Mouse (Mus musculus): ENCODE results near the gene Acsl4. TPM values are rescaled to one million over a fixed set of nuclear protein-coding genes. Genes with fewer than 3 reads are reported as not detected.

Acsl4 gene
- polyA plus RNA-seq (2017; shearing (Covaris generic)), result 28.0 TPM

DNA sequence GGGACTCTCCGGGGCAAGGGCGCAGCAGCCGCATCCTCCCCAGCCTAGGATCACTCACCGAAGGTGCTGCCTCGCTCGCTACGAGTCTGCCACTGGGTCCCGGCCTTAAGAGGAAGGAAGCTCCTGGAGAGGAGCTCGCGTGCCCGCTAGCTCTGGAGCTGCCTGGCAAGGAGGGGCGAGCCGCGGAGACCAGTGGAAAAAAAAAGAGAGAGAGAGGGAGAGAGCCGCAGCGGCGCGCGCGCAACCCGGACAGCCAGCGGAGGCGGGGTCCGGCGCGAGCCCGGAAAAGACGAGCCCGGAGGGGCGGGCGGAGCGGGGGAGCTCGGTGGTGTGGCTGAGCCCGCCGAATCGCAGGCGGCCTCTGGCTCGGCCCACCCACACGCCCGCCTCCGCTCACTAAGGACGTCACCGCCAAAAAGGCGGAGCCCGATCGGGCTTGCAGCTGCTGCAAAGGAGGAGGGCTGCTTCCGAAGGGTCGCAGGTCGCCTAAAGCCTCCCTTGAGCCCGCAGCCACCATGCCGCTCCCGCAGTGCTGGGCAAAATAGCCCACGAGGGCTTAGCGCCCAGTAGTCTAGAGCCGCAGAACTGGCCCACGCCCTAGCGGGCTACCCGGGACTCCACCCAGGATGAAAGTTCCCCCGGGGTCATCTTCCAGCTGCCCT, at the start of gene Acsl4:
TSS of gene Acsl4 (minus strand) at position 289 of the 662 bp plus-strand sequence.

GRCm38 (mm10) chrX:142305869-142306581, 84.3 kb downstream of the Acsl4 start, which contains the start of gene Kcne1l:
Gene Kcne1l, minus strand, starts transcription at chrX:142306294.

Other genes starting within 250 kb of the Acsl4 start
- gene Gucy2f, start 193.6 kb downstream of the Acsl4 start, polyA plus RNA-seq (2017; shearing (Covaris generic)), result not detected
- 5.8 TPM for gene Nxt2, start 163.8 kb downstream of the Acsl4 start, polyA plus RNA-seq (2017; shearing (Covaris generic))
- not detected for gene Kcne1l, start 84.2 kb downstream of the Acsl4 start, polyA plus RNA-seq (2017; shearing (Covaris generic))